Mouse (Mus musculus) ES-Bruce4 (cell line): ENCODE data around the gene Dctn3.

Experiments
- CTCF ChIP-seq: IDR thresholded peaks from one replicate; pipeline ENCODE4 v1.8.1; 2011; ENCODE audit warnings: low read depth, low read length
- POLR2A ChIP-seq: IDR thresholded peaks from one replicate; pipeline ENCODE4 v1.8.1; 2011; ENCODE audit warnings: low read length; ENCODE audit not compliant: insufficient read depth

DNA sequence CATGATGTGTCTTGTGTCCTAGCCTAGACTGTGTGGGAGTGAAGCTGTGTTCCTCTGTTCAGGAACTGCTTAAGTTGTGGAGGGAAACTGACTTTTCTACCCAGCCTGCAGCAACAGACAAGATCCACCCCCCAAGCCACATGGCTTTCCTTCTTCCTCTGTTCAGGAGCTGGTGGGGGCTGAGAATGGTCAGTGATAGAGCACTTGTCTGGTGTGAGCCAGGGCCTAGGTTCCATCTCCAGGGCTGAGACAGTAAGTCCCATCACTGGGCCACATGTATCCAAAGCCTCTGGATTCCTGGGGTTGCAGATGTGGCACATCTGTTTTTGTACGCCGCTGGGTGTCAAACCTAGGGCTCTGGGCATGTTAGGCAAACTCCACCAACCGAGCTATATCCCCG lies 37.9 kb upstream of the Dctn3 start:
- TF ChIP-seq CTCF (no peak), POLR2A (no peak)
